Mouse (Mus musculus) liver, embryonic 11.5 days (tissue): ENCODE measurements at regions not wholly inside any gene's neighbourhood (a gene's known extent, or its start where the extent isn't known, plus 50 kb on each side); places are given as distances from the start of the nearest gene placed in this dataset.

ENCODE experiments used
- ATAC-seq: fragments of 200-750 bp; cut with Nextera tagmentation; replicated peaks from 2 replicates; pipeline ENCODE4 v1.8.0; 2017; ENCODE audit warnings: moderate number of reproducible peaks, mild to moderate bottlenecking, moderate TSS enrichment, moderate library complexity; ENCODE audit not compliant: low FRiP score
- DNase-seq: peaks from one replicate; pipeline ENCODE4 v3.0.0-alpha.2; 2017; ENCODE audit warnings: low spot score
- H3K27ac ChIP-seq: fragments of 300-500 bp; sonication (generic); 2 replicates; pipeline ENCODE4 v1.5.1; 2014; ENCODE audit warnings: mild to moderate bottlenecking, low read depth, low read length, control low read depth
- H3K27me3 ChIP-seq: fragments of 300-500 bp; sonication (generic); replicated peaks from 2 replicates; pipeline ENCODE4 v1.6.1; 2014; ENCODE audit warnings: low read length, mixed read lengths; ENCODE audit not compliant: control insufficient read depth, insufficient read depth
- H3K36me3 ChIP-seq: fragments of 300-500 bp; sonication (generic); 2 replicates; pipeline ENCODE4 v1.6.1; 2014; ENCODE audit warnings: mild to moderate bottlenecking, low read length, moderate library complexity, mixed read lengths; ENCODE audit not compliant: control insufficient read depth, insufficient read depth
- H3K4me1 ChIP-seq: fragments of 300-500 bp; sonication (generic); replicated peaks from 2 replicates; pipeline ENCODE4 v1.6.1; 2014; ENCODE audit warnings: low read length, mixed read lengths; ENCODE audit not compliant: control insufficient read depth, insufficient read depth
- H3K4me2 ChIP-seq: fragments of 300-500 bp; sonication (generic); 2 replicates; pipeline ENCODE4 v1.6.1; 2014; ENCODE audit warnings: mild to moderate bottlenecking, control low read depth, moderate library complexity
- H3K4me3 ChIP-seq: fragments of 300-500 bp; sonication (generic); 2 replicates; pipeline ENCODE4 v1.5.1; 2014; ENCODE audit warnings: low read depth, low read length, control low read depth
- H3K9ac ChIP-seq: fragments of 300-500 bp; sonication (generic); 2 replicates; pipeline ENCODE4 v1.6.1; 2014; ENCODE audit warnings: low read depth, low read length, control low read depth
- H3K9me3 ChIP-seq: fragments of 300-500 bp; sonication (generic); 2 replicates; pipeline ENCODE4 v1.6.1; 2016; ENCODE audit warnings: low read length, inconsistent platforms, mixed read lengths; ENCODE audit not compliant: control insufficient read depth
- WGBS: fragments of 180-500 bp; shearing (Covaris S2); extraction: QIAGEN DNeasy Blood & Tissue Kit; methylation state at CpG from one replicate; pipeline ENCODE4 v1.1.7; 2014; 5-methylcytosine and 5-hydroxymethylcytosine counted together

DNA sequence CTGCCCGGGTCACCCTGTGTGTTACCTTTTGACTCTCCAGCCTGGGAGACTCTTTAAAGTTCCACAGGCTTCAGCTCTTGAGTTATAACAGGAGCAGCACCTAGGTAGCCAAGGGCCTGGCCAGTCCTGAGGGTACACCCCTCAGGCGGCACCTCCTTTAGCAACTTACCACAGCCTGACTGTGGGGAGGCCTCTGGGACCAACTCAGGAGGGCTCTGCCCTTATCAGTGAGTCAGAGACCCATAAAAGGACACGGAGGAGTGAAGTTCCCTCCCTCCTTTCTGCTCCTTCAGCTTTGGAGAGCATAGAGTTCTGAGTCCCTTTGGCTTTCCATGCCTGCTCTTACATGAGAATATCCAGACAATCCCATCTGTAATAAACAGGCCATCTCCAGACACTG, 222.5 kb upstream of the Msx2 start:
- Histone ChIP-seq H3K4me1 (no peaks in the 10 kb centered on the region), H3K4me3 (no peak overlapping the region), H3K36me3 (no peaks in the 10 kb centered on the region), H3K4me2 (no peak overlapping the region), H3K9me3 (no peaks in the 10 kb centered on the region), H3K27ac (no peak overlapping the region), H3K9ac (no peak overlapping the region), H3K27me3 (no peaks in the 10 kb centered on the region)
- 29% methylated on average over 3 of the region's 3 CpGs for WGBS
- DNase-seq (no peak), ATAC-seq (no peak)

DNA sequence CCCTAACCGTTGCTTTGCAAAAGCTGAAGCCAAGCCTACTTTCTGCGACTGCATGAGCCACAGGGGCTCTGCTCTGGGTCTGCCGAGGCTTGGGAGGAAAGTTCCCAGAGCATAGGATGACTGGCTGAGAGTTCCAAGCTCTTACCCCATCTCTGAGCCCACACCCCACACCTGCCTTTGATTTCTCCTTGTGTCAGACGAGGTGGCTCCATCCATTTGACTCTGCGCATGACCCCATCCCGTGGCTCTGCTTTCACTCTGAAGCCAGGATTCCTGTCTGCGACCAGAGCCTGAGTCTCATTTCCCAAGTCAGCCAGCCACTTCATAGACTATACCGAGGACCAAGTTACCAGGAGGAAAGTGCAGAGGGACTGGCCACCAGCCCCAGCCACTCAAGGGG, 216.1 kb upstream of the Msx2 start:
- peak overlapping the region; percentile 44 for H3K4me2 ChIP-seq
- 24% methylated on average over 8 of the region's 8 CpGs for WGBS
- H3K9ac ChIP-seq: no peak overlapping the region
- no peaks in the 10 kb centered on the region for H3K36me3 ChIP-seq
- H3K4me3 ChIP-seq: 0 out of 2 replicates have a peak overlapping the region, but pooled peaks have one; percentile 1
- H3K27me3 ChIP-seq: no peaks in the 10 kb centered on the region
- DNase-seq (no peak), ATAC-seq (no peak)
- no peaks in the 10 kb centered on the region for H3K9me3 ChIP-seq
- no peaks in the 10 kb centered on the region for H3K4me1 ChIP-seq
- no peak overlapping the region for H3K27ac ChIP-seq

GRCm38 (mm10) chr13:53688489-53688888, 215.6 kb upstream of the Msx2 start:
- Histone ChIP-seq H3K27me3 (no peaks in the 10 kb centered on the region), H3K9me3 (no peaks in the 10 kb centered on the region), H3K4me3 (0 out of 2 replicates have a peak overlapping the region, but pooled peaks have one; percentile 1), H3K9ac (no peak overlapping the region), H3K27ac (no peak overlapping the region), H3K4me1 (no peaks in the 10 kb centered on the region), H3K4me2 (peak overlapping the region; percentile 44), H3K36me3 (no peaks in the 10 kb centered on the region)
- 8% methylated on average over 13 of the region's 13 CpGs for WGBS
- DNase-seq: peak; percentile 72
- no peak for ATAC-seq

DNA sequence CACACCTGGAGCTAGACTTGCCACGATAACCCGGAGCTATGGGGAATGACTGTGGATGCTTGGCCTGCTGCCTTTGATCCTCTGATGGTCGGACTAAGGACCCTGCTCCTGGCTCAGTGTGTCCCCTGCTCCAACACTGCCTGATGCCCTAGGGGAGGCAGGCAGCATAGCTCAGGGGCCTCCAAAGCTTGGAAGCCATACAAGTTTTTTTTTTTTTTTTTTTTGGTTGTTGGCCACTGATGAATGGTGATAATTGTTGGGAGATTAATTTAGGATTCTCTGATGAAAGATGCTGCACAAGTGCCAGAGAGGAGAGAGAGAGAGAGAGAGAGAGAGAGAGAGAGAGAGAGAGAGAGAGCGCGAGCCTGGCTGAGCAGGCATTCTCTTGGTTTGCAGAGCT, 211.6 kb upstream of the Msx2 start:
- DNase-seq (no peak), ATAC-seq (no peak)
- Histone ChIP-seq H3K36me3 (no peaks in the 10 kb centered on the region), H3K27me3 (no peaks in the 10 kb centered on the region), H3K27ac (no peak overlapping the region), H3K4me2 (no peak overlapping the region), H3K9ac (no peak overlapping the region), H3K4me1 (no peaks in the 10 kb centered on the region), H3K4me3 (no peak overlapping the region), H3K9me3 (no peaks in the 10 kb centered on the region)
- 78% methylated on average over 5 of the region's 5 CpGs for whole genome bisulfite sequencing

GRCm38 (mm10) chr13:53677187-53677586, 204.3 kb upstream of the Msx2 start:
- H3K4me3 ChIP-seq: no peak overlapping the region
- H3K9ac ChIP-seq: no peak overlapping the region
- ATAC-seq: no peak
- H3K4me2 ChIP-seq: no peak overlapping the region
- H3K36me3 ChIP-seq: no peaks in the 10 kb centered on the region
- no peak overlapping the region for H3K27ac ChIP-seq
- no peaks in the 10 kb centered on the region for H3K4me1 ChIP-seq
- no peaks in the 10 kb centered on the region for H3K9me3 ChIP-seq
- no peak for DNase-seq
- WGBS: 82% methylated on average over 10 of the region's 10 CpGs
- no peaks in the 10 kb centered on the region for H3K27me3 ChIP-seq

GRCm38 (mm10) chr13:53670361-53670760, 197.5 kb upstream of the Msx2 start:
- no peak for ATAC-seq
- H3K9me3 ChIP-seq: no peaks in the 10 kb centered on the region
- H3K27ac ChIP-seq: no peak overlapping the region
- no peaks in the 10 kb centered on the region for H3K4me1 ChIP-seq
- WGBS: 58% methylated on average over 19 of the region's 19 CpGs
- no peak overlapping the region for H3K4me3 ChIP-seq
- H3K36me3 ChIP-seq: no peaks in the 10 kb centered on the region
- DNase-seq: no peak
- no peak overlapping the region for H3K9ac ChIP-seq
- H3K27me3 ChIP-seq: no peaks in the 10 kb centered on the region
- no peak overlapping the region for H3K4me2 ChIP-seq

- 91% methylated on average over 4 of the region's 4 CpGs for WGBS
- ATAC-seq: no peak
- Histone ChIP-seq H3K4me2 (no peak overlapping the region), H3K4me1 (no peaks in the 10 kb centered on the region), H3K27ac (no peak overlapping the region), H3K36me3 (no peaks in the 10 kb centered on the region), H3K4me3 (no peak overlapping the region), H3K9ac (no peak overlapping the region), H3K27me3 (no peaks in the 10 kb centered on the region), H3K9me3 (no peaks in the 10 kb centered on the region)
- DNase-seq: no peak
These were observed 194.6 kb upstream of the Msx2 start for GRCm38 (mm10) chr13:53667518-53667917.

DNA sequence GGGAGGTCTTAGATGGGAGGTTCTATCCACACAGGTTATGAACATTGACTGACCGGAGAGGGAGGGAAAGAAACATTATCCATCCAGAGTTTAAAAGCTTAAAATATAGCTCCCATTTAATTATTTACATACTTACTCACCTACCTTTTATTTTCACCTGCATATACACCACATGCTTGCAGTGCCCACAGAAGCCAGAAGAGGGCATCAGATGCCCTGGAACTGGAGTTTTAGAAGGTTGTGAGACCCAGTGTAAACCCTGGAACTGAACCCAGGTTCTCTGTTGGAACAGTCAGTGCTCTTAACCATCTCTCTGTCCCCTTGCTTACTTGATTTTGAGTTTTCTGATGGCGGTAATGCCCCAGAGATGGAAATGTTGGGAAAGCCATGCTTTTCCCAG, 192.7 kb upstream of the Msx2 start:
- Histone ChIP-seq H3K4me1 (no peaks in the 10 kb centered on the region), H3K4me3 (no peak overlapping the region), H3K4me2 (no peak overlapping the region), H3K27me3 (no peaks in the 10 kb centered on the region), H3K36me3 (no peaks in the 10 kb centered on the region), H3K27ac (no peak overlapping the region), H3K9me3 (no peaks in the 10 kb centered on the region), H3K9ac (no peak overlapping the region)
- ATAC-seq (no peak), DNase-seq (no peak)
- 87% methylated on average over 2 of the region's 2 CpGs for WGBS

GRCm38 (mm10) chr13:53664631-53665230, 191.9 kb upstream of the Msx2 start:
- Histone ChIP-seq H3K9me3 (no peaks in the 10 kb centered on the region), H3K36me3 (no peaks in the 10 kb centered on the region), H3K27me3 (no peaks in the 10 kb centered on the region), H3K9ac (no peak overlapping the region), H3K4me1 (no peaks in the 10 kb centered on the region), H3K4me2 (no peak overlapping the region), H3K27ac (no peak overlapping the region), H3K4me3 (no peak overlapping the region)
- 84% methylated on average over 7 of the region's 7 CpGs for WGBS
- no peak for DNase-seq
- no peak for ATAC-seq
